Mouse (Mus musculus) MEL (cell line): Measurements from ENCODE around the gene Sec63. TPM values are rescaled to one million over a fixed set of nuclear protein-coding genes. Genes with fewer than 3 reads are reported as not detected.

ENCODE experiments used
- DNase-seq: peaks from one replicate; pipeline ENCODE4 v3.0.0; 2011; ENCODE audit warnings: low read depth, low spot score
- H3K27ac ChIP-seq: 2 replicates; pipeline ENCODE4 v1.5.1; 2012; ENCODE audit warnings: low read depth, mild to moderate bottlenecking, control low read depth, low read length, moderate library complexity; ENCODE audit not compliant: control insufficient read depth
- H3K27me3 ChIP-seq, 2 experiments: fragments of 150-350 bp in 1 of 2; sonication (generic) in 1 of 2; 2 replicates each; pipeline ENCODE4 v1.6.1; 2012; ENCODE audit warnings: low read length in 2 of 2, mild to moderate bottlenecking in 2 of 2, improper control_type of control experiment in 1 of 2, moderate library complexity in 1 of 2; ENCODE audit not compliant: insufficient read depth in 2 of 2, control insufficient read depth in 1 of 2
- H3K36me3 ChIP-seq, 2 experiments: 2 replicates each; pipeline ENCODE4 v1.6.1; 2012 to 2014; ENCODE audit warnings: low read length in 2 of 2, improper control_type of control experiment in 1 of 2, inconsistent platforms in 1 of 2, mild to moderate bottlenecking in 1 of 2; ENCODE audit not compliant: insufficient read depth in 2 of 2, control insufficient read depth in 1 of 2
- H3K4me1 ChIP-seq, 2 experiments: fragments of 150-350 bp in 1 of 2; sonication (generic) in 1 of 2; 2 replicates each; pipeline ENCODE4 v1.6.1; 2012; ENCODE audit warnings: low read length in 2 of 2, improper control_type of control experiment in 1 of 2, mild to moderate bottlenecking in 1 of 2; ENCODE audit not compliant: insufficient read depth in 2 of 2, control insufficient read depth in 1 of 2
- H3K4me3 ChIP-seq, 2 experiments: fragments of 150-350 bp in 1 of 2; sonication (generic) in 1 of 2; 2 replicates each; pipeline ENCODE4 v1.5.1; 2012; ENCODE audit warnings: low read depth in 2 of 2, low read length in 2 of 2, mild to moderate bottlenecking in 2 of 2, moderate library complexity in 2 of 2, control low read depth in 1 of 2, improper control_type of control experiment in 1 of 2; ENCODE audit not compliant: control insufficient read depth in 1 of 2, insufficient read depth in 1 of 2
- H3K79me2 ChIP-seq: 2 replicates; pipeline ENCODE4 v1.6.1; 2012; ENCODE audit warnings: mild to moderate bottlenecking, low read length, moderate library complexity; ENCODE audit not compliant: control insufficient read depth, poor library complexity, insufficient read depth
- H3K9ac ChIP-seq: 2 replicates; pipeline ENCODE4 v1.6.1; 2012; ENCODE audit warnings: low read depth, mild to moderate bottlenecking, control low read depth, low read length, moderate library complexity; ENCODE audit not compliant: control insufficient read depth, poor library complexity, severe bottlenecking
- H3K9me3 ChIP-seq: fragments of 150-350 bp; sonication (generic); replicated peaks from 2 replicates; pipeline ENCODE4 v1.6.1; 2012; ENCODE audit warnings: mild to moderate bottlenecking, low read length, improper control_type of control experiment, moderate library complexity; ENCODE audit not compliant: insufficient read depth
- CHD2 ChIP-seq: IDR thresholded peaks from 2 replicates; pipeline ENCODE4 v1.6.1; 2011; ENCODE audit warnings: low read length, improper control_type of control experiment
- CTCF ChIP-seq, 3 experiments: IDR thresholded peaks in 2 of 3; conservative IDR thresholded peaks in 1 of 3; 2 replicates each; pipeline ENCODE4 v1.5.1; 2011 to 2012; ENCODE audit warnings: low read length in 3 of 3, low read depth in 2 of 3, mild to moderate bottlenecking in 2 of 3, improper control_type of control experiment in 1 of 3, inconsistent platforms in 1 of 3, mixed read lengths in 1 of 3, moderate library complexity in 1 of 3; ENCODE audit not compliant: control insufficient read depth in 1 of 3, insufficient read depth in 1 of 3, poor library complexity in 1 of 3, severe bottlenecking in 1 of 3
- HCFC1 ChIP-seq: IDR thresholded peaks from 2 replicates; pipeline ENCODE4 v1.6.1; 2012; ENCODE audit warnings: low read depth, mild to moderate bottlenecking, inconsistent platforms, low read length, improper control_type of control experiment, moderate library complexity
- KAT2A ChIP-seq: conservative IDR thresholded peaks from 2 replicates; pipeline ENCODE4 v1.6.1; 2012; ENCODE audit warnings: low read depth, low read length, improper control_type of control experiment, inconsistent platforms
- MAFK ChIP-seq: IDR thresholded peaks from 2 replicates; pipeline ENCODE4 v1.6.1; 2011; ENCODE audit warnings: low read depth, mild to moderate bottlenecking, low read length, improper control_type of control experiment, borderline replicate concordance
- MEF2A ChIP-seq: IDR thresholded peaks from 2 replicates; pipeline ENCODE4 v1.6.1; 2014; ENCODE audit warnings: low read depth, mild to moderate bottlenecking, inconsistent platforms, low read length, improper control_type of control experiment; ENCODE audit not compliant: poor library complexity, insufficient replicate concordance, severe bottlenecking; ENCODE audit errors: extremely low read depth
- MXI1 ChIP-seq: IDR thresholded peaks from 2 replicates; pipeline ENCODE4 v1.6.1; 2011; ENCODE audit warnings: mild to moderate bottlenecking, low read depth, low read length, improper control_type of control experiment
- MYB ChIP-seq: IDR thresholded peaks from 2 replicates; pipeline ENCODE4 v1.6.1; 2011; ENCODE audit warnings: mild to moderate bottlenecking, low read depth, low read length, improper control_type of control experiment
- MYC ChIP-seq: IDR thresholded peaks from 2 replicates; pipeline ENCODE4 v1.6.1; 2011; ENCODE audit warnings: low read depth, mild to moderate bottlenecking, low read length, improper control_type of control experiment, moderate library complexity
- NELFE ChIP-seq: IDR thresholded peaks from 2 replicates; pipeline ENCODE4 v1.6.1; 2011; ENCODE audit warnings: low read depth, low read length, improper control_type of control experiment
- POLR2AphosphoS2 ChIP-seq: IDR thresholded peaks from 2 replicates; pipeline ENCODE4 v1.6.1; 2011; ENCODE audit warnings: low read length, improper control_type of control experiment
- RAD21 ChIP-seq: IDR thresholded peaks from 2 replicates; pipeline ENCODE4 v1.6.1; 2011; ENCODE audit warnings: mild to moderate bottlenecking, low read depth, low read length, improper control_type of control experiment
- SIN3A ChIP-seq: IDR thresholded peaks from 2 replicates; pipeline ENCODE4 v1.6.1; 2012; ENCODE audit warnings: low read length, improper control_type of control experiment, inconsistent platforms
- TBP ChIP-seq: IDR thresholded peaks from 2 replicates; pipeline ENCODE4 v1.8.0; 2011; ENCODE audit warnings: low read depth, low read length, improper control_type of control experiment
- ZC3H11A ChIP-seq: IDR thresholded peaks from 2 replicates; pipeline ENCODE4 v1.6.1; 2012; ENCODE audit warnings: low read depth, mild to moderate bottlenecking, inconsistent platforms, low read length, improper control_type of control experiment
- ZNF384 ChIP-seq: IDR thresholded peaks from 2 replicates; pipeline ENCODE4 v1.6.1; 2012; ENCODE audit warnings: low read depth, mild to moderate bottlenecking, inconsistent platforms, low read length, improper control_type of control experiment
- polyA plus RNA-seq, 2 experiments: library from polyadenylated mRNA; stranded (reverse) in 1 of 2; unstranded in 1 of 2; fragments of >175 nt in 1 of 2; fragments of >200 nt in 1 of 2; gene quantifications; 2 replicates each; pipeline versions ENCODE4 v1.2.1 to v1.2.4; 2012; ENCODE audit warnings: low replicate concordance in 2 of 2, low read depth in 1 of 2; ENCODE audit not compliant: insufficient read length in 2 of 2, insufficient read depth in 1 of 2, missing spikeins in 1 of 2
- total RNA-seq: library from RNA; depleted of rRNA; stranded (reverse); fragments of 300-350 nt; gene quantifications from 2 replicates; pipeline ENCODE4 v1.2.3, GENCODE M21; 2012

Gene Sec63
- total and polyA plus RNA-seq, 3 experiments = 16.1 to 119 (median 41.8) TPM

GRCm38 (mm10) chr10:42715366-42716035 lies 45.8 kb upstream of the Sec63 start:
- Histone ChIP-seq H3K9ac (no peak overlapping the region), H3K27ac (no peak overlapping the region), H3K27me3 (no peaks in the 10 kb centered on the region; a peak in 1 of 4 replicates), H3K4me3 (no peak overlapping the region), H3K36me3 (no peaks in the 10 kb centered on the region), H3K9me3 (no peaks in the 10 kb centered on the region), H3K79me2 (no peaks in the 10 kb centered on the region), H3K4me1 (no peaks in the 10 kb centered on the region)
- no peak for TF ChIP-seq TBP
- no peak for DNase-seq

GRCm38 (mm10) chr10:42722116-42722515 lies 39.2 kb upstream of the Sec63 start:
- Histone ChIP-seq H3K79me2 (no peaks in the 10 kb centered on the region), H3K4me3 (no peak overlapping the region), H3K27ac (no peak overlapping the region), H3K27me3 (peaks cover 0 to 3% of the 10 kb centered on the region in 2 experiments; a peak in 2 of 4 replicates), H3K4me1 (no peaks in the 10 kb centered on the region), H3K9ac (no peak overlapping the region), H3K9me3 (no peaks in the 10 kb centered on the region), H3K36me3 (no peaks in the 10 kb centered on the region)
- DNase-seq = no peak
- TF ChIP-seq ZC3H11A = no peak
- TF ChIP-seq RAD21 = no peak
- TF ChIP-seq MAFK = no peak
- no peak for TF ChIP-seq MXI1
- no peak for TF ChIP-seq NELFE
- no peak for TF ChIP-seq MEF2A
- TF ChIP-seq CTCF (IDR thresholded peaks at IDR 0.05 in 2 of 3, conservative IDR thresholded peaks at IDR 0.05 in 1 of 3; ENCODE audit: control insufficient read depth in 1 of 3, insufficient read depth in 1 of 3, low read depth in 2 of 3, low read length in 3 of 3, poor library complexity in 1 of 3, severe bottlenecking in 1 of 3) = no peak
- no peak for TF ChIP-seq CHD2
- TF ChIP-seq MYC = no peak
- TF ChIP-seq MYB = no peak

- H3K9ac ChIP-seq = no peak overlapping the region
- H3K27ac ChIP-seq = no peak overlapping the region
- no peaks in the 10 kb centered on the region for H3K9me3 ChIP-seq
- TF ChIP-seq KAT2A (no peak), ZNF384 (no peak), SIN3A (no peak), POLR2AphosphoS2 (no peak), NELFE (no peak), HCFC1 (no peak), MAFK (no peak)
- H3K79me2 ChIP-seq = no peaks in the 10 kb centered on the region
- H3K4me3 ChIP-seq = no peak overlapping the region
- H3K36me3 ChIP-seq = no peaks in the 10 kb centered on the region
- DNase-seq = no peak
- H3K4me1 ChIP-seq = no peaks in the 10 kb centered on the region
- H3K27me3 ChIP-seq = peaks cover 0 to 3% of the 10 kb centered on the region in 2 experiments; a peak in 3 of 4 replicates
Measured at GRCm38 (mm10) chr10:42723275-42724232, 37.7 kb upstream of the Sec63 start.
